Mouse (Mus musculus): ENCODE measurements around the gene Gbe1. TPM values are rescaled to one million over a fixed set of nuclear protein-coding genes. Genes with fewer than 3 reads are reported as not detected.

Gene Gbe1
- polyA plus RNA-seq, 1 experiment from 2014 or later = 17.4 TPM

DNA sequence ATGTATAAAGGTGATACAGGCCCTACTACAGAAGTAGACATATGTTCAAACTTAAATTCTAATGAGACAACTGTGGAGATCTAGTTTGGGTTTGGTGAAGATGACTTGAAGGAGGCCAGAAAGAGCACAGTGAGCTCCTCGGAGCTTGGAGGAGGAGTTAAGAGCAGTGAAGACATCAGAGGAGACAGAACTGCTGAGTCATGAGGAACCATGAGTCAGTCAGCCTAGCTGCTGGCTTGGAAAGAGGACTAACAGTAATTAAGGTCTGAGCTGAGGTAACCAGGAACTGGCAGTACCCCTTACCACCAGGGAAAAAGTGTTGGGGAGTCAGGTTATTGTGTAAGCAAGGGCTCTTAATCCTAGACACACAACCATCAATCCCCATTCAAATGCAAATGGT, 192.7 kb downstream of the Gbe1 start:
- Histone ChIP-seq H3K4me2 (no peak overlapping the region), H3K36me3 (no peaks in the 10 kb centered on the region), H3K4me1 (replicated peaks) (no peaks in the 10 kb centered on the region), H3K9ac (replicated peaks) (no peak overlapping the region), H3K27me3 (no peaks in the 10 kb centered on the region), H3K27ac (no peak overlapping the region), H3K9me3 (no peaks in the 10 kb centered on the region), H3K4me3 (replicated peaks) (no peak overlapping the region)
- ATAC-seq (ENCODE audit: insufficient number of reproducible peaks, insufficient read depth, low FRiP score, low TSS enrichment, low read depth) = no peak
- WGBS = 68% methylated on average over 1 of the region's 1 CpGs

GRCm38 (mm10) chr16:70510938-70511337, 197.2 kb downstream of the Gbe1 start:
- H3K4me1 ChIP-seq (replicated peaks) = no peaks in the 10 kb centered on the region
- H3K9me3 ChIP-seq = no peaks in the 10 kb centered on the region
- H3K9ac ChIP-seq (replicated peaks) = no peak overlapping the region
- no peaks in the 10 kb centered on the region for H3K27me3 ChIP-seq
- no peak for ATAC-seq (ENCODE audit: insufficient number of reproducible peaks, insufficient read depth, low FRiP score, low TSS enrichment, low read depth)
- H3K4me3 ChIP-seq (replicated peaks) = no peak overlapping the region
- no peaks in the 10 kb centered on the region for H3K36me3 ChIP-seq
- H3K27ac ChIP-seq = no peak overlapping the region
- no peak overlapping the region for H3K4me2 ChIP-seq
- WGBS = 74% methylated on average over 3 of the region's 3 CpGs

GRCm38 (mm10) chr16:70522861-70523260, 209.1 kb downstream of the Gbe1 start:
- WGBS = 74% methylated on average over 2 of the region's 2 CpGs

DNA sequence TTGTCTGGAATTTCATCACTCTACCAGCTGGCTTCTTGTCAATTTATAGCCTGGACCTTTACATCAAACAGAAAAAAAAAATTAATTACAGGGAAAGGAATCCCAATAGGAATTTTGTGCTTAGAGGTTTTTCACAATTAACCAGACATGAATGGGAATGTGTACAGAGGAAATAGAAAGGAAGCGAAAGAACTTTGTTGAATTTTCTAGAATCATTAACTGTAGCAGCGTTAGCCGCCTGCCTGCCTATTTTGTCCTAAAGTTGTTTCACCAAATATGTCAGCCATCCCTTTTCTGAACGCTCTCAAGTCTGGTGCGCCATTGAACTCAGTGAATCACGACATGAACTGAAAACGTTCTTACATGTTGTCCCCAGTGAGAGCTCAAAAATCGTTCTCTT, 209.8 kb downstream of the Gbe1 start:
- Histone ChIP-seq H3K9me3 (no peaks in the 10 kb centered on the region), H3K36me3 (no peaks in the 10 kb centered on the region), H3K4me3 (replicated peaks) (no peak overlapping the region), H3K27me3 (no peaks in the 10 kb centered on the region), H3K4me2 (no peak overlapping the region), H3K27ac (no peak overlapping the region), H3K4me1 (replicated peaks) (no peaks in the 10 kb centered on the region), H3K9ac (replicated peaks) (no peak overlapping the region)
- ATAC-seq (ENCODE audit: insufficient number of reproducible peaks, insufficient read depth, low FRiP score, low TSS enrichment, low read depth) = no peak
- WGBS = 71% methylated on average over 8 of the region's 8 CpGs

More at GRCm38 (mm10) chr16:70522861-70523260, 209.1 kb downstream of the Gbe1 start:
- ATAC-seq (ENCODE audit: insufficient number of reproducible peaks, insufficient read depth, low FRiP score, low TSS enrichment, low read depth) = no peak
- Histone ChIP-seq H3K4me1 (replicated peaks) (no peaks in the 10 kb centered on the region), H3K27ac (no peak overlapping the region), H3K4me3 (replicated peaks) (no peak overlapping the region), H3K27me3 (no peaks in the 10 kb centered on the region), H3K36me3 (no peaks in the 10 kb centered on the region), H3K9me3 (no peaks in the 10 kb centered on the region), H3K4me2 (no peak overlapping the region), H3K9ac (replicated peaks) (no peak overlapping the region)

DNA sequence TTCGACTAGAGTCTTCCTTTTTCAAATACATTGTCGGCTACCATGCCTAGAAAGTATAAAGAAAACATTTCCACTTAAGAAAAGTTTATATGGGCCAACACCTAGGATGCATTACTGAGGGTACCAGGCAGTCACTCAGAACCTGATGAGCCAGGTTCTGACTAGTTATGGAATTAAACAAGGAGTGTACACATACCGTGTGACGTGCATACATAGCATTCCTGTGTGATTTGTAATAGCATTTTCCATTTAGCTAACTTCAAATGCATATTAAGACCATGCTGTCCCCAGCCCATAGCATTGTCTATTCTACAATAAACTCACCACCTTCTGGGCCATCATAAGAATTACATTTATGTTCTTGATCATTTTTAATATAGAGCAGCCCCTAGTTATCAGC, 210.5 kb downstream of the Gbe1 start:
- Histone ChIP-seq H3K27me3 (no peaks in the 10 kb centered on the region), H3K36me3 (no peaks in the 10 kb centered on the region), H3K27ac (no peak overlapping the region), H3K9ac (replicated peaks) (no peak overlapping the region), H3K4me2 (no peak overlapping the region), H3K9me3 (no peaks in the 10 kb centered on the region), H3K4me3 (replicated peaks) (no peak overlapping the region), H3K4me1 (replicated peaks) (no peaks in the 10 kb centered on the region)
- no peak for ATAC-seq (ENCODE audit: insufficient number of reproducible peaks, insufficient read depth, low FRiP score, low TSS enrichment, low read depth)
- 83% methylated on average over 4 of the region's 4 CpGs for WGBS

- H3K9ac ChIP-seq (replicated peaks) = no peak overlapping the region
- no peak overlapping the region for H3K27ac ChIP-seq
- no peaks in the 10 kb centered on the region for H3K9me3 ChIP-seq
- no peaks in the 10 kb centered on the region for H3K27me3 ChIP-seq
- H3K4me1 ChIP-seq (replicated peaks) = no peaks in the 10 kb centered on the region
- 93% methylated on average over 8 of the region's 8 CpGs for WGBS
- no peak overlapping the region for H3K4me2 ChIP-seq
- ATAC-seq (ENCODE audit: insufficient number of reproducible peaks, insufficient read depth, low FRiP score, low TSS enrichment, low read depth) = no peak
- no peaks in the 10 kb centered on the region for H3K36me3 ChIP-seq
- no peak overlapping the region for H3K4me3 ChIP-seq (replicated peaks)
Measured at GRCm38 (mm10) chr16:70527224-70527623, 213.5 kb downstream of the Gbe1 start.

GRCm38 (mm10) chr16:70535224-70535623, 221.5 kb downstream of the Gbe1 start:
- ATAC-seq (ENCODE audit: insufficient number of reproducible peaks, insufficient read depth, low FRiP score, low TSS enrichment, low read depth) = no peak
- Histone ChIP-seq H3K4me3 (replicated peaks) (no peak overlapping the region), H3K4me1 (replicated peaks) (no peaks in the 10 kb centered on the region), H3K27me3 (no peaks in the 10 kb centered on the region), H3K27ac (no peak overlapping the region), H3K4me2 (no peak overlapping the region), H3K36me3 (no peaks in the 10 kb centered on the region), H3K9ac (replicated peaks) (no peak overlapping the region), H3K9me3 (no peaks in the 10 kb centered on the region)
- 83% methylated on average over 2 of the region's 2 CpGs for WGBS

GRCm38 (mm10) chr16:70550835-70551234, 237.1 kb downstream of the Gbe1 start:
- Histone ChIP-seq H3K4me2 (no peak overlapping the region), H3K9me3 (no peaks in the 10 kb centered on the region), H3K4me3 (replicated peaks) (no peak overlapping the region), H3K4me1 (replicated peaks) (no peaks in the 10 kb centered on the region), H3K36me3 (no peaks in the 10 kb centered on the region), H3K27ac (no peak overlapping the region), H3K9ac (replicated peaks) (no peak overlapping the region), H3K27me3 (no peaks in the 10 kb centered on the region)
- no peak for ATAC-seq (ENCODE audit: insufficient number of reproducible peaks, insufficient read depth, low FRiP score, low TSS enrichment, low read depth)
- 47% methylated on average over 3 of the region's 3 CpGs for WGBS

- Histone ChIP-seq H3K4me3 (replicated peaks) (no peak overlapping the region), H3K4me1 (replicated peaks) (peaks cover 7% of the 10 kb centered on the region; the same call in 1 of the 2 replicates), H3K27ac (no peak overlapping the region), H3K9ac (replicated peaks) (no peak overlapping the region), H3K4me2 (no peak overlapping the region), H3K9me3 (no peaks in the 10 kb centered on the region), H3K27me3 (no peaks in the 10 kb centered on the region), H3K36me3 (no peaks in the 10 kb centered on the region)
- 63% methylated on average over 10 of the region's 10 CpGs for WGBS
- ATAC-seq (ENCODE audit: insufficient number of reproducible peaks, insufficient read depth, low FRiP score, low TSS enrichment, low read depth) = peak; percentile 58; the same call in 1 of the 2 replicates
Measured at GRCm38 (mm10) chr16:70561635-70562348, 248.0 kb downstream of the Gbe1 start.

DNA sequence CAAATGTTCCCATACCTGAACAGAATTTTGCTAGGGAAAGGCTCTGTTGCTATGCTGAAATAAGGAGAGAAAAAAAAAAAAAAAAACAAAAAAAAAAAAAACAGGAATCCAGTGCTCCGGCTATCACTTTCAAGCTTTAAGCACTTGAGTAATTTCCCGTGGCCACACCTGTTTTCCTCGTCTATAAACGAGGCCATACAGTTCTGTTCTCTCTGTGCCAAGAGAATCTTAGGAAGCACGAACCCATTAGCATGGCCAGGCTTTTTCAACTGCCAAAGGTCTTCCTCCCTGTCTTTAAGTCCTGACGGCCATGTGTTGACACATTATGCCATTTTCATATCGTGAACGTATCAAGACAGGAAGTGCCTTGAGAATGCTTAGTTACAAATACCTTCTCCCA, 248.8 kb downstream of the Gbe1 start:
- Histone ChIP-seq H3K4me1 (replicated peaks) (peaks cover 7% of the 10 kb centered on the region; the same call in 1 of the 2 replicates), H3K27ac (no peak overlapping the region), H3K9ac (replicated peaks) (no peak overlapping the region), H3K27me3 (no peaks in the 10 kb centered on the region), H3K4me3 (replicated peaks) (no peak overlapping the region), H3K9me3 (no peaks in the 10 kb centered on the region), H3K36me3 (no peaks in the 10 kb centered on the region), H3K4me2 (no peak overlapping the region)
- ATAC-seq (ENCODE audit: insufficient number of reproducible peaks, insufficient read depth, low FRiP score, low TSS enrichment, low read depth) = no peak
- 50% methylated on average over 8 of the region's 8 CpGs for WGBS

DNA sequence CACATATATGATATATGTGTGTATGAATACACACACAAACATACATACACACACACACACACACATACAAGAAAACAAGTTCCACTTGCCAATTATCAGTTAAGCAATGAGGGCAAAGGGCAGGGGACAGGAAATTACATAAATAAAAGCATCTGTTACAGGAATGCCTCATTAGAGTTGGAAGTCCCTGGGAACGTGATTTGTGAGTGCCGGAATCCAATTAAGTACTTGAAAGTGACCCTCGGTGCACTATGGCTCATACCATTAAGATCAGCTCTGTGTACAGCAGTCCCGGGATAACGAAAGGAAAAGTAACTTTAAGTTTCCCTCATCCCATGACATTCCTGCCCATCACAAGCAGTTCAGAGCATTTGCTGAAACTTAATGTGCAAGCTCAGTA, 249.7 kb downstream of the Gbe1 start:
- Histone ChIP-seq H3K27ac (no peak overlapping the region), H3K4me1 (replicated peaks) (peaks cover 7% of the 10 kb centered on the region; the same call in 1 of the 2 replicates), H3K27me3 (no peaks in the 10 kb centered on the region), H3K4me3 (replicated peaks) (0 out of 2 replicates have a peak overlapping the region, but pooled peaks have one; percentile 11), H3K36me3 (no peaks in the 10 kb centered on the region), H3K9me3 (no peaks in the 10 kb centered on the region), H3K4me2 (peak overlapping the region; percentile 47), H3K9ac (replicated peaks) (no peak overlapping the region)
- 0 out of 2 replicates have a peak, but pooled peaks have one; percentile 49 for ATAC-seq (ENCODE audit: insufficient number of reproducible peaks, insufficient read depth, low FRiP score, low TSS enrichment, low read depth)
- 16% methylated on average over 5 of the region's 5 CpGs for WGBS

Data from limb, embryonic 12.5 days (tissue).